Mouse (Mus musculus) lung, embryonic 15.5 days (tissue): Measurements from ENCODE around the gene Gm15091. TPM values are rescaled to one million over a fixed set of nuclear protein-coding genes. Genes with fewer than 3 reads are reported as not detected.
"Not testable (repeated sequence)": the region's sequence is repeated elsewhere in the genome, so short reads cannot be mapped to it uniquely, and the experiment has no call there.

Experiments
- ATAC-seq: fragments of 200-750 bp; cut with Nextera tagmentation; 2 replicates; pipeline ENCODE4 v1.8.0; 2017; ENCODE audit warnings: moderate number of reproducible peaks, borderline replicate concordance; ENCODE audit not compliant: low FRiP score, low TSS enrichment; ENCODE audit errors: extremely low read depth
- H3K27ac ChIP-seq: fragments of 300-500 bp; sonication (generic); 2 replicates; pipeline ENCODE4 v1.5.1; 2015; ENCODE audit warnings: moderate library complexity, mild to moderate bottlenecking, inconsistent platforms
- H3K27me3 ChIP-seq: fragments of 300-500 bp; sonication (generic); 2 replicates; pipeline ENCODE4 v1.6.1; 2015; ENCODE audit warnings: inconsistent platforms
- H3K36me3 ChIP-seq: fragments of 300-500 bp; sonication (generic); 2 replicates; pipeline ENCODE4 v1.6.1; 2015; ENCODE audit warnings: inconsistent platforms
- H3K4me1 ChIP-seq: fragments of 300-500 bp; sonication (generic); 2 replicates; pipeline ENCODE4 v1.6.1; 2015; ENCODE audit warnings: inconsistent platforms
- H3K4me2 ChIP-seq: fragments of 300-500 bp; sonication (generic); 2 replicates; pipeline ENCODE4 v1.6.1; 2015; ENCODE audit warnings: inconsistent platforms, mild to moderate bottlenecking, moderate library complexity
- H3K4me3 ChIP-seq: fragments of 300-500 bp; sonication (generic); 2 replicates; pipeline ENCODE4 v1.5.1; 2015; ENCODE audit warnings: mild to moderate bottlenecking, inconsistent platforms
- H3K9ac ChIP-seq: fragments of 300-500 bp; sonication (generic); 2 replicates; pipeline ENCODE4 v1.6.1; 2015; ENCODE audit warnings: inconsistent platforms
- H3K9me3 ChIP-seq: fragments of 300-500 bp; sonication (generic); 2 replicates; pipeline ENCODE4 v1.6.1; 2016; ENCODE audit warnings: inconsistent platforms
- WGBS: fragments of 180-500 bp; shearing (Covaris S2); methylation state at CpG from one replicate; pipeline ENCODE4 v1.1.7; 2015; 5-methylcytosine and 5-hydroxymethylcytosine counted together
- polyA plus RNA-seq: library from polyadenylated mRNA; unstranded; fragments of >200 nt; fragmentation: Nextera tagmentation; extraction: Ambion mirVana; gene quantifications from 2 replicates; pipeline ENCODE4 v1.2.1, GENCODE M21; 2015

Gene Gm15091
- polyA plus RNA-seq, result not detected in 2 replicates

GRCm38 (mm10) chrX:149941355-149941754 lies at the start of gene Gm15091:
Gene Gm15091, plus strand, starts transcription at chrX:149941655.
- H3K9ac ChIP-seq, H3K27me3 ChIP-seq, H3K27ac ChIP-seq, H3K4me2 ChIP-seq, H3K4me1 ChIP-seq, H3K36me3 ChIP-seq, ATAC-seq, H3K4me3 ChIP-seq, H3K9me3 ChIP-seq: not testable (repeated sequence)
- WGBS, result 58% methylated on average over 5 of the region's 6 CpGs

Other genes starting within 250 kb of the Gm15091 start
- gene Gm15097, start 157.2 kb upstream of the Gm15091 start, polyA plus RNA-seq, result not detected in 2 replicates